Mouse (Mus musculus): ENCODE data around the gene Rcn2. TPM values are rescaled to one million over a fixed set of nuclear protein-coding genes. Genes with fewer than 3 reads are reported as not detected.

Rcn2 gene
- polyA plus RNA-seq, 1 experiment from 2014 or later: 98.1 TPM

DNA sequence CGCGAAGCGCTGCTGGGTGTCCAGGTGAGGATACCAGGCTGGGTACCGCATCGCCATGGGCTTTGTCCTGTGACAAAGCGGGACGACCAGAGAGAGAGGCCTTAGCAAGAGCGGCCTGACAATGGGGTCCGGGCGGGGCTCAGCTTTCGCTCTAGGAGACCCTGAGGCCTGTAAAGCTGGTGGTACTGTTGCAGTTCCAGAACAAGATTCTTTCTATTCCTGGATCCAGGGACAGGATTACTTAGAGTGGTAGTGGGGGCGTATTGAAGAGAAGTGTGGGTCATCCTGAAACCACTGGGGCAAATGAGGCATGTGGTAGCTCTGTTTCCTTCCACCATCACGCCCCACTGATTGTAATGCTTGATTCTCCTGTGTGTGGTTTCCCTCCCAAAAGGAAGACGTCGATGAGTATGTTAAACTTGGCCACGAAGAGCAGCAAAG is 556 bp downstream of the Rcn2 start:
- H3K4me1 ChIP-seq (replicated peaks; ENCODE audit: control insufficient read depth, insufficient read depth): no peaks in the 10 kb centered on the region
- H3K9me3 ChIP-seq (ENCODE audit: control insufficient read depth, low read length): no peaks in the 10 kb centered on the region
- H3K4me2 ChIP-seq (replicated peaks; ENCODE audit: low read depth): peak overlapping the region; percentile 81
- peak overlapping the region; percentile 81 for H3K4me3 ChIP-seq (ENCODE audit: low read depth, low read length)
- ATAC-seq (ENCODE audit: low FRiP score, low TSS enrichment): no peak
- H3K27ac ChIP-seq (replicated peaks): peak overlapping the region; percentile 95
- peak overlapping the region; percentile 93 for H3K9ac ChIP-seq (ENCODE audit: low read length)
- TF ChIP-seq CTCF (IDR thresholded peaks at IDR 0.05; ENCODE audit: low read depth) (no peak), EP300 (optimal IDR thresholded peaks at IDR 0.05) (no peak)
- H3K27me3 ChIP-seq (ENCODE audit: control insufficient read depth, insufficient read depth, low read length): no peaks in the 10 kb centered on the region
- no peaks in the 10 kb centered on the region; the same call in 1 of the 2 replicates for H3K36me3 ChIP-seq (ENCODE audit: control insufficient read depth, insufficient read depth, low read length)
- 0% methylated on average over 16 of the region's 16 CpGs for WGBS
- DNase-seq (ENCODE audit: low spot score): no peak

DNA sequence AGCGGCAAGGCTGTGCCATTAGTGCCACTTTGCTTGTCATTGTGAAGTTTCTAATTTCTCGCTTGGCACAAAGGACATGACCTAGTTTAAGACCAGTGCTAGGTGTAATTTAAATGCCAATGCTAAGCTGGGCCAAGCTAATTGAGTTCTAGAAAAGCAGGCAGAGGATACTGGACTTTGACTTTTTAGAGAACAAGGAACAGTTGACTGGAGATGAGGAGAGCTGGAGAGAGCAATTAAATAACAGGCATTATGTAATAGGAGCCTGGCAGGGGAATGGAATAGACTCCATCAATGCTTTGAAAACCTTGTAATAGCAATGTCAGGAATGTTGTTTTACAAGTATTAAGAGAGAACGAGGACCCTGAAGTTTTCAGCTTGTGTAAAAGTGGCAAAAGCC is 12.2 kb downstream of the Rcn2 start:
- WGBS: 88% methylated on average over 3 of the region's 3 CpGs
- Histone ChIP-seq H3K9me3 (ENCODE audit: control insufficient read depth, low read length) (no peaks in the 10 kb centered on the region), H3K27me3 (ENCODE audit: control insufficient read depth, insufficient read depth, low read length) (no peaks in the 10 kb centered on the region), H3K4me3 (ENCODE audit: low read depth, low read length) (no peak overlapping the region), H3K4me2 (replicated peaks; ENCODE audit: low read depth) (no peak overlapping the region), H3K36me3 (ENCODE audit: control insufficient read depth, insufficient read depth, low read length) (peaks cover 9% of the 10 kb centered on the region; the same call in 1 of the 2 replicates), H3K4me1 (replicated peaks; ENCODE audit: control insufficient read depth, insufficient read depth) (no peaks in the 10 kb centered on the region), H3K27ac (replicated peaks) (no peak overlapping the region), H3K9ac (ENCODE audit: low read length) (no peak overlapping the region)
- no peak for ATAC-seq (ENCODE audit: low FRiP score, low TSS enrichment)
- DNase-seq (ENCODE audit: low spot score): no peak
- no peak for TF ChIP-seq EP300 (optimal IDR thresholded peaks at IDR 0.05)

DNA sequence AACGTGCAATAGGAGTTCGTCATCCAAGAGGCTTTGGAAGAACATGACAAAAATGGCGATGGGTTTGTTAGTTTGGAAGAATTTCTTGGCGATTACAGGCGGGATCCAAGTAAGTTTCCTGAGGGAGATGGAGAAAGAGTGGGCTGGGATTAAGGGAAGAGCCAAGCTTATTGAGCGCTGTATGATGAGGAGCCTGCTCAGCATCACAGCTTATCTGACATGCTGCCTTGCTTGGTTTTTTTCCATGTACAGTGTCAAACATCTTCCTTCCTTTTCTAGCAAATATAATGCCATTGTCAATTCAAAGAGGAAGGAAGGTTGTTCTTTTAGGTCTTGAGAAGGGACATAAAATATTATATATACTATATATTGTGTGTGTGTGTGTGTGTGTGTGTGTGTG is 14.5 kb downstream of the Rcn2 start:
- H3K4me2 ChIP-seq (replicated peaks; ENCODE audit: low read depth): no peak overlapping the region
- no peak overlapping the region for H3K27ac ChIP-seq (replicated peaks)
- WGBS: 86% methylated on average over 6 of the region's 6 CpGs
- no peak for TF ChIP-seq EP300 (optimal IDR thresholded peaks at IDR 0.05)
- H3K27me3 ChIP-seq (ENCODE audit: control insufficient read depth, insufficient read depth, low read length): no peaks in the 10 kb centered on the region
- H3K4me3 ChIP-seq (ENCODE audit: low read depth, low read length): no peak overlapping the region
- DNase-seq (ENCODE audit: low spot score) (no peak), ATAC-seq (ENCODE audit: low FRiP score, low TSS enrichment) (no peak)
- H3K9ac ChIP-seq (ENCODE audit: low read length): no peak overlapping the region
- H3K36me3 ChIP-seq (ENCODE audit: control insufficient read depth, insufficient read depth, low read length): peaks cover 21% of the 10 kb centered on the region; the same call in 1 of the 2 replicates
- H3K4me1 ChIP-seq (replicated peaks; ENCODE audit: control insufficient read depth, insufficient read depth): no peaks in the 10 kb centered on the region
- H3K9me3 ChIP-seq (ENCODE audit: control insufficient read depth, low read length): no peaks in the 10 kb centered on the region

DNA sequence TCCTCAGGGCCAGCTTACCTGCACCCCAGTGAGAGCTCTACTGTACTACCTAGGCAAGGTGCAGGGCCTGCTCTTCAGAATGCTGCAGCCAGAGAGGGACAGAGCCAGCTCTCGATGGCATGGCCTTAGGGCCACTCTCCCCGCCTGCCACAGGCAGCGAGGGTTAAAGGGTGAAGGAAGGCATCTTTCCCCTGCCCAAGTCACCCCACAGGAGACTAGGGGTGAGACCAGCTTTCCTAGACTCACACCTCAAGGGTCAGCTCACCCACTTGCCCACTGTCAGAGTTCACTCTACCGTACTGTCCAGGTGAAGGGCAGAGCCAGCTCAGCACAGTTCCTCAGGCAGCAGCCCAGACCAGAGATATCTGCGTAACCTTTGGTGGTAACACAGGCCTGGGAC is 20.7 kb downstream of the Rcn2 start:
- Histone ChIP-seq H3K9ac (ENCODE audit: low read length) (no peak overlapping the region), H3K4me1 (replicated peaks; ENCODE audit: control insufficient read depth, insufficient read depth) (no peaks in the 10 kb centered on the region), H3K36me3 (ENCODE audit: control insufficient read depth, insufficient read depth, low read length) (peaks cover 16% of the 10 kb centered on the region; the same call in 1 of the 2 replicates), H3K4me2 (replicated peaks; ENCODE audit: low read depth) (no peak overlapping the region), H3K27ac (replicated peaks) (no peak overlapping the region), H3K9me3 (ENCODE audit: control insufficient read depth, low read length) (no peaks in the 10 kb centered on the region), H3K4me3 (ENCODE audit: low read depth, low read length) (no peak overlapping the region), H3K27me3 (ENCODE audit: control insufficient read depth, insufficient read depth, low read length) (no peaks in the 10 kb centered on the region)
- DNase-seq (ENCODE audit: low spot score): no peak
- WGBS: 92% methylated on average over 5 of the region's 5 CpGs
- TF ChIP-seq EP300 (optimal IDR thresholded peaks at IDR 0.05) (no peak), CTCF (IDR thresholded peaks at IDR 0.05; ENCODE audit: low read depth) (no peak)
- ATAC-seq (ENCODE audit: low FRiP score, low TSS enrichment): no peak

DNA sequence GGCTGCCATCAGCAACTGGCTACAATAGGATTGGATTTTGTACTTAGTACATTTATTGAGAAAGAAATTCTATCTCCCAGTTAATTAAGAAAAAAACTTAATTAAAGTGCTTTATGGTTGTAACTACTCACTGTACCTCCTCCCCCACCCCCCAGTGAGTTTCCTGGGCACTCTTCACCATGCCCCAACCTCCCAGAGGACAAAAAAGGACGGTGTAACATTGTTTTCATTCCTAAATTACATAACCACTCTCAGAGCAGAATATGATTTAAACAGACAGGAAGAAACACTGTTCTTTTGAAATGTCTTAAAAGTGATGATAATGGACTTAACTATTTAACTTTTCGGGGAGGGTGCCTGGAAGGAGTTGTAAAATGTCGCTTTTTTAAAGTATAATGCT is 23.4 kb downstream of the Rcn2 start:
- no peaks in the 10 kb centered on the region for H3K9me3 ChIP-seq (ENCODE audit: control insufficient read depth, low read length)
- peaks cover 9% of the 10 kb centered on the region; the same call in 1 of the 2 replicates for H3K36me3 ChIP-seq (ENCODE audit: control insufficient read depth, insufficient read depth, low read length)
- no peak overlapping the region for H3K4me2 ChIP-seq (replicated peaks; ENCODE audit: low read depth)
- H3K27me3 ChIP-seq (ENCODE audit: control insufficient read depth, insufficient read depth, low read length): no peaks in the 10 kb centered on the region
- H3K4me3 ChIP-seq (ENCODE audit: low read depth, low read length): no peak overlapping the region
- H3K9ac ChIP-seq (ENCODE audit: low read length): no peak overlapping the region
- ATAC-seq (ENCODE audit: low FRiP score, low TSS enrichment) (no peak), DNase-seq (ENCODE audit: low spot score) (no peak)
- H3K4me1 ChIP-seq (replicated peaks; ENCODE audit: control insufficient read depth, insufficient read depth): no peaks in the 10 kb centered on the region
- 50% methylated on average over 3 of the region's 3 CpGs for WGBS
- TF ChIP-seq CTCF (IDR thresholded peaks at IDR 0.05; ENCODE audit: low read depth) (no peak), EP300 (optimal IDR thresholded peaks at IDR 0.05) (no peak)
- no peak overlapping the region for H3K27ac ChIP-seq (replicated peaks)

DNA sequence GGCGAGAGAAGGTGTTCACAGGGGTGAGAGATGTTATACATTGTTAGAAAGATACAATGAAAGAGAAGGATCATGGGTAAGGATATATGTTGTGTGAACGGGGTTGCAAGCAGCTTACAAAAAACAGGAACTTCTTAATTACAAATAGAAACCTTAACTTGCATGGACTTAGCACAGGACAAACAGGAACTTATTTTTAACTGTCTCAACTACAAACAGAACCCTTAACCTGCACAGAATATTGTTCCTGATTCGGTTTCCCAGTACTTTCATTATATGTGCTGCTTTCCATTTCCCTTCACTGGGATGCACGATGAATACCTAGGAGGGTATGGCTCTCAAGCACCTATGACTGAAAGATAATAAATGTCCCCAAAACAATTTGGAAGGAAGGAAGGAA is 26.3 kb downstream of the Rcn2 start:
- H3K4me3 ChIP-seq (ENCODE audit: low read depth, low read length): no peak overlapping the region
- H3K9ac ChIP-seq (ENCODE audit: low read length): no peak overlapping the region
- TF ChIP-seq CTCF (IDR thresholded peaks at IDR 0.05; ENCODE audit: low read depth) (no peak), EP300 (optimal IDR thresholded peaks at IDR 0.05) (no peak)
- H3K36me3 ChIP-seq (ENCODE audit: control insufficient read depth, insufficient read depth, low read length): no peaks in the 10 kb centered on the region
- no peak overlapping the region for H3K27ac ChIP-seq (replicated peaks)
- no peak overlapping the region for H3K4me2 ChIP-seq (replicated peaks; ENCODE audit: low read depth)
- no peaks in the 10 kb centered on the region for H3K9me3 ChIP-seq (ENCODE audit: control insufficient read depth, low read length)
- H3K27me3 ChIP-seq (ENCODE audit: control insufficient read depth, insufficient read depth, low read length): no peaks in the 10 kb centered on the region
- ATAC-seq (ENCODE audit: low FRiP score, low TSS enrichment) (no peak), DNase-seq (ENCODE audit: low spot score) (no peak)
- no peaks in the 10 kb centered on the region for H3K4me1 ChIP-seq (replicated peaks; ENCODE audit: control insufficient read depth, insufficient read depth)
- WGBS: 89% methylated on average over 4 of the region's 4 CpGs
